Mouse (Mus musculus): ENCODE data around the gene Tmem150c.

The Tmem150c gene

GRCm38 (mm10) chr5:100097967-100098366 is 61.6 kb downstream of the Tmem150c start:
- in situ Hi-C loops (cut with MseI, MboI), result no loop called here

- in situ Hi-C loops (cut with MseI, MboI), result no loop called here
Measured at GRCm38 (mm10) chr5:100096955-100097354, 62.7 kb downstream of the Tmem150c start.

GRCm38 (mm10) chr5:100091602-100092001 is 68.0 kb downstream of the Tmem150c start:
- in situ Hi-C loops (cut with MseI, MboI), result no loop called here

GRCm38 (mm10) chr5:100091263-100091594 is 68.4 kb downstream of the Tmem150c start:
- in situ Hi-C loops (cut with MseI, MboI), result no loop called here

GRCm38 (mm10) chr5:100090515-100091262 is 68.9 kb downstream of the Tmem150c start:
- in situ Hi-C loops (cut with MseI, MboI), result no loop called here

- in situ Hi-C loops (cut with MseI, MboI), result no loop called here
Measured at GRCm38 (mm10) chr5:100085097-100085496, 74.5 kb downstream of the Tmem150c start.

GRCm38 (mm10) chr5:100083953-100084562 is 75.5 kb downstream of the Tmem150c start:
- in situ Hi-C loops (cut with MseI, MboI), result no loop called here

GRCm38 (mm10) chr5:100082006-100082405 is 77.6 kb downstream of the Tmem150c start:
- in situ Hi-C loops (cut with MseI, MboI), result no loop called here

- in situ Hi-C loops (cut with MseI, MboI), result loop anchor here (10.0 kb wide), 3 partner anchors 165 to 245 kb away; no protein-coding TSS in a partner anchor
Measured at GRCm38 (mm10) chr5:100079931-100080275, 79.7 kb downstream of the Tmem150c start.

GRCm38 (mm10) chr5:100079040-100079930 is 80.3 kb downstream of the Tmem150c start:
- in situ Hi-C loops (cut with MseI, MboI), result loop anchor here (10.0 kb wide), 3 partner anchors 166 to 246 kb away; no protein-coding TSS in a partner anchor

- in situ Hi-C loops (cut with MseI, MboI), result loop anchor here (10.0 kb wide), 3 partner anchors 170 to 250 kb away; no protein-coding TSS in a partner anchor
Measured at GRCm38 (mm10) chr5:100074571-100074970, 85.0 kb downstream of the Tmem150c start.

GRCm38 (mm10) chr5:100072557-100072956 is 87.1 kb downstream of the Tmem150c start:
- in situ Hi-C loops (cut with MseI, MboI), result loop anchor here (10.0 kb wide), 3 partner anchors 172 to 252 kb away; no protein-coding TSS in a partner anchor

GRCm38 (mm10) chr5:100071541-100071940 is 88.1 kb downstream of the Tmem150c start:
- in situ Hi-C loops (cut with MseI, MboI), result loop anchor here (10.0 kb wide), 3 partner anchors 173 to 253 kb away; no protein-coding TSS in a partner anchor

GRCm38 (mm10) chr5:100070255-100070654 is 89.4 kb downstream of the Tmem150c start:
- in situ Hi-C loops (cut with MseI, MboI), result loop anchor here (10.0 kb wide), 3 partner anchors 175 to 255 kb away; no protein-coding TSS in a partner anchor

GRCm38 (mm10) chr5:100069526-100069925 is 90.1 kb downstream of the Tmem150c start:
- in situ Hi-C loops (cut with MseI, MboI), result no loop called here

GRCm38 (mm10) chr5:100067579-100067978 is 92.0 kb downstream of the Tmem150c start:
- in situ Hi-C loops (cut with MseI, MboI), result no loop called here

- in situ Hi-C loops (cut with MseI, MboI), result no loop called here
Measured at GRCm38 (mm10) chr5:100060876-100061275, 98.7 kb downstream of the Tmem150c start.

GRCm38 (mm10) chr5:100059326-100059725 is 100.3 kb downstream of the Tmem150c start:
- in situ Hi-C loops (cut with MseI, MboI), result no loop called here

GRCm38 (mm10) chr5:100058729-100059128 is 100.9 kb downstream of the Tmem150c start:
- in situ Hi-C loops (cut with MseI, MboI), result no loop called here

- in situ Hi-C loops (cut with MseI, MboI), result no loop called here
Measured at GRCm38 (mm10) chr5:100057461-100058209, 102.0 kb downstream of the Tmem150c start.

- in situ Hi-C loops (cut with MseI, MboI), result no loop called here
Measured at GRCm38 (mm10) chr5:100055866-100056369, 103.7 kb downstream of the Tmem150c start.
